Mouse (Mus musculus) cerebellum, postnatal 4 days (tissue): ENCODE data around the gene Pkp2.
"Not testable (repeated sequence)": the region's sequence is repeated elsewhere in the genome, so short reads cannot be mapped to it uniquely, and the experiment has no call there.

Source experiments
- DNase-seq, 2 experiments: peaks; one replicate each; pipeline ENCODE4 v3.0.0; 2022; ENCODE audit warnings: low spot score in 2 of 2, mixed read lengths in 1 of 2

Pkp2 gene

DNA sequence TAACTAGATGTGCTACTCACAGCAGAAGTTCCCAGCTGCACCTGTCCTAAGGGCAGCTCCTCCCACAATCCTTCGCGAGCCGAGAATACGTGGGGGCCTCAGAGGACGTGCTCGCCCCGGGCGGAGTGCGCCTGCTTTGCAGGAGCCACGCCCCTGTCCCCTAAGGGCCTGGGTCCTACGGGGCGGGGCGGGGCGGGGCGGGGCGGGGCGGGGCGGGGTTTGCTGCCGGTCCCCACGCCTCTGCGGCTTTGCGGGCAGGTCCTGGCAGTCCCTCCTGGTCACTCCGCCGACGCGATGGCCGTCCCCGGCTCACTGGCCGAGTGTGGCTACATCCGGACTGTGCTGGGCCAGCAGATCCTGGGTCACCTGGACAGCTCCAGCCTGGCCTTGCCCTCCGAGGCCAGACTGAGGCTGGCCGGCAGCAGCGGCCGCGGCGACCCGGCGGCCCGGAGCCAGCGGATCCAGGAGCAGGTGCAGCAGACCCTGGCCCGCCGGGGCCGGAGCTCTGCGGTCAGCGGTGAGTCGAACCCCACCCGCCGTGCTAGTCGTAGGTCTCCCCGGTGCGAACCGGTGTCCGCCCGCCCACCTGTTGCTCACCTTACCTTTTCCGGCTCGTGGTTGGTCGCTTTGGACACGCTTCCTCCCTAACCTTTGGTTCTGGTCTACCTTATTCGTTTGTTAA, at the start of gene Pkp2:
Gene Pkp2, plus strand, starts transcription at position 240 of the 682 bp plus-strand sequence.
- DNase-seq: peak in 1 of 2 experiments; percentile 19

DNA sequence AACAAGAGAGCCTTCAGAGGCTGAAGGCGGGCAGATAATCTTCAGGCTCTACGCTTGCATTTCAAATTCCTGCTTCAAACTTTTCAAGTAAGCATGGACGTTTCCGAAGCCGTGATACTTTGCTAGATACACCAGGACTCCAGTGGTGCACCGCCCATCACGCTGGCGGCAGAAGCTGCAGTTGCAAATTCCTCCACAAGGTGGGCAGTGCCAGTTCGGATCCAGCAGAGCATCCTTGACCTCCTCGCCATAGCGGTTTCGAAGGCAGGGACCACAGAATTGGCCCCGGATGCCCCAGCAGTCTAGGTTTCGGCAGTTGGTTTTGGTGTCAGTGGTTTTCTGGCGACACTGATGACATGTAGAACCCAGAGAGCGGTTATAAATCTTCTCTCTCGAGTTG, 15.7 kb upstream of the Pkp2 start:
- no peak for DNase-seq

DNA sequence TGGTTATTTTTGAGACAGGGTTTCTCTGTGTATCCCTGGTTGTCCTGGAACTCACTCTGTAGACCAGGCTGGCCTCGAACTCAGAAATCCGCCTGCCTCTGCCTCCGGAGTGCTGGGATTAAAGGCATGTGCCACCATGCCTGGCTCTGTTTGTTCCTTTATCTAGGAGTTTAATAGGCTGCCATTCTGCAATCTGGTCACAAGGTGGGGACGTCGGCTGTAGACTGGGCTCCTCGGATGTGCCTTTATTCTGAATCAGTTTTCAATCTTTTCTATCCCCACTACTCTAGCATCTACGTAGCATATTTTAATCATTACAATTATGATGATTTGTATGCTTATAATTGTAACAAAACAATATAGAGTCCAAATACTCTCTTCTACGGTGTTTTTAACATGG, 11.1 kb upstream of the Pkp2 start:
- not testable (repeated sequence) for DNase-seq

DNA sequence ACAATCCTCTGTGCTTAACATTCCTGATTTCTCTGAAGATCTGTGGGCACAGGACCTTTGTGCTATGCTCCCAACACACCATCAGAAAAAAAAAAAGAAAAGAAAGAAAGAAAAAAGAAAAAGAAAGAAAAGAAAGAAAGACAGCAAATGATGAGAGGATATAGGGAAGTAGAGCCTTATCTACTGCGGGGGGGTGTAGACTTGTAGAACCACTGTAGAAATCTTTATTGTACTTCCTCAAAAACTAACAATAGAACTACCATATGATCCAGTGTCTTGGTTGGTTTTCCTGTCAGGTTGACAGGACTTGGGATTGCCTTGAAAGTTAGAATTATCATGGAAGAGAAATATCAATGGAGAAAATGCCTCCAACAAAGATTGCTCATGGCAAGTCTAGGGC, 8.5 kb upstream of the Pkp2 start:
- DNase-seq: no peak

DNA sequence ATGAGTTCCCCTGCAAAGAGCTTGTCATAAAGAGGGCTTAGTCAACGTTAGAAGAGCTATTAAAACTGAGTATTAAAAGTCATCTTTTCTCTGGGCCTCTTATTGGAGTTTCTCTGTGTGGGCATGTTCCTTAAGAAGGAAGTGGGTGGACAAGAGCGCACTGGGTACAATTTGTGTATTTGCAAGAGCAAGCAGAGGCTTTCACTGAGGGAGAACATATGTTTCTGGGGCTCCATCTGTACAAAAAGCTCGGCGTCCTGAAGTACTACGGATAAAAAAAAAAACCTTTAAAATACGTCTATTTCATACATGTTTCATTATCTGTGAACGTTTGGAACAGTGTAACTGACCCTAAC, 417 bp upstream of the Pkp2 start:
- no peak for DNase-seq

DNA sequence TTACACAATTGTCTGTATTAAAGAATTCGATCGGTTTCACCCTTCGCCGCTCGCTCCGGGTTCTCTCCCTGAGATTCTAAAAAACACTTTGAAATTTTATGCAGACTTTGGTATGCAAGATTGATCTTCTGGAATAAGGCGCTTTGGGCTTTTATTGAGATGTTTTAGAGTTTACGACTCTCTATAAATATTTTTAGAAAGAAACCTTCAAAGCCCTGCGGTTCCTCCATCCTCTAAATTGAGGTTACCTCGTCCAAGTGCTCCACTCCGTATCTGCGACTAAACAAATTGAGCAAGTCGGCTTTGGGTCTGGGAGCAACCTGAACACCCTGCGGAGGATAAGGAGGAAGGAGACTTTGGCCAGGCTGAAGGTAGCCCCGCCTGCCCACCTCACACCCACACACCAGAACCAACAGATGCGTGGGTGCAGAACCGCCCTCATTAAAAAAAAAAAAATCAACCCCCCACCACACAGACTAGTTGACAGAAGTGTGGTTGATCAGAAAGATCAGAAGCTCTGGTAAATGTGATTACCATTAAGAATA, 715 bp downstream of the Pkp2 start:
- no peak for DNase-seq

DNA sequence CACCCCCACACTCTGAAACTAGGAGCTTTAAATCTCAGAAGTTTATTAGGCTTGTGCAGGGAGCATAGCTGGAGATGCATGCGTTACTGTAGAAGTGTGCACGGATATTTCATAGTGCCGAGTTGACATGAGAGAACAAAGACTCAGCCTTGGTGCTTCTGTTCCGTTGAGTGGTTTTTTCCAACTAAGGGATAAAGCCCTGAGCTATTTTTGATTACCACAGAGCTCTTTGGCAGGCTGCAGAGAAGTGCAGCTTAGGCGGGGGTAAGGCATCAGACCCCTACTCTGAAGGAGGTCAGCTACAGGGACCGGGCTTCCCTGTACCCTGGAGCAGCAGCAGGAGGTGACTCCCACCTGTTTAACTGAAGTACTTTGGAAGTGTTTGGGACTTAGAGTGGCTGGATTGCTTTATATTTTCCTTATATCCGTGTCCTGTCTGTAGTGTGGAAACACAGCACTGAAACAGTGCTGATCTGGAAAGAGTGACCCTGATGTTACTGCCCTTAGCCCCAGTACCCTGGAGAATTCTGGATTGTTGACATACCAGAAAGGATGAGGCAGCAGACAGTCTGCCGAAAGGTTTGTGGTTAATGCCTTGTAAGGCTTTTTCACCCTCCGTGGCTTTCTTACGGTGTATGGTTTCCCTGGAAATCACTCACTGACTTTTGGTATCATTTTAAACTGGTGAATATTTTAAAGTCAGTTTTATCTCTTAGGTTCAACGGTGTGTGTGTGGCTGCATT, 2.7 kb downstream of the Pkp2 start:
- no peak for DNase-seq

DNA sequence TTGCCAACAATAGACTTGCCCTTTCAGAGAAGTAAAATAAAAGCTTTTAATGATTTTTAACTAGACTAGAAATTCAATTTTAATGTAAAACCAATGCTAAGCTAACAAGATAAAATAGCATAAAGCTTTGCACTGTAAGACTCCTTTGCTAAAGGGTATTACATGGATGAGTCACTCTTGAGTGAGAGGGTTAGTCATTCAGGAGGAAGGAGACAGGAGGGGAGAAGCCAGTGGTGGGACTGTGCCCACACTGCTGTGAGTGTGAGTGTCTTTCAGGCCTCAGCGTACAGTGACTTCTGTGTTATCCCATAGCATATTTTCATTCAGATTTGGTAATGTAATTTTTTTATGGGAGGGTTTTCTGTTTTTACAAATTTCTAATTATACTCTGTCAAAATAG, 3.8 kb downstream of the Pkp2 start:
- no peak for DNase-seq

DNA sequence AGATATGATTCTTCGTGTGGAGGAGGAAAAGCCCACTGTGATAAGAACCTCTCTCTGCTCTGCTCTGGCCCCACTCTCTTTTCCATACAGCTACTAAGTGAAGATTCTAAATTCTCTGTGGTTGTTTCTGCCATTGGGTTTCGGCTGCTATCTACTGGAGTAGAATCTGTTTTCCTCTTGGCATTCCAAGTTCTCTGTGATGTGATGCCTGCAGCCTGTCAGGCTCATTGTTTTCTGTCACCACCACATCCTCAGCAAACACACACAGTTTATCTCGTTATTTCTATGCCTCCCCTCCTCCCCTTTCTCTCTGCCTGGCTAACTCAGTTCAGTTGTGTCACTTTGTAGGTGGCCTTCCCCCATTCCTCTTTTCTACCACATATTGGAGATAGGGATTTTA, 6.7 kb downstream of the Pkp2 start:
- no peak for DNase-seq

DNA sequence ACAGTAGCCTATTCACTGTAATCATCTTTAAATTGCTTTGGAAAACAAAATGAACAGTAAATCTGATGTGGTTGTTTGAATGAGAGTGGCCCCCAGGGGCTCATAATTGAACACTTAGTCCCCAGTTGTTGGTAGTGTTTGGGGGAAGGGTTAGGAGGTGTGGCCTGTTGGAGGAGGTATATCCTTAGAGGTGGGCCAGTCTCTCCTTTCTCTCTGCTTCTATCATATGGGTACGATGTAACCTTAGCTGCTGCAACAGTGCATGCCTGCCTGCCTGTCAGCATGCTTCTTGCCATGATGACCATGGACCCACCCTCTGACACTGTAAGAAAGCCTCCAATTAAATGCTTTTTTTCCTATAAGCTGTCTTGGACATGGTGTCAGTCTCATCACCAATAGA, 9.5 kb downstream of the Pkp2 start:
- DNase-seq: no peak

DNA sequence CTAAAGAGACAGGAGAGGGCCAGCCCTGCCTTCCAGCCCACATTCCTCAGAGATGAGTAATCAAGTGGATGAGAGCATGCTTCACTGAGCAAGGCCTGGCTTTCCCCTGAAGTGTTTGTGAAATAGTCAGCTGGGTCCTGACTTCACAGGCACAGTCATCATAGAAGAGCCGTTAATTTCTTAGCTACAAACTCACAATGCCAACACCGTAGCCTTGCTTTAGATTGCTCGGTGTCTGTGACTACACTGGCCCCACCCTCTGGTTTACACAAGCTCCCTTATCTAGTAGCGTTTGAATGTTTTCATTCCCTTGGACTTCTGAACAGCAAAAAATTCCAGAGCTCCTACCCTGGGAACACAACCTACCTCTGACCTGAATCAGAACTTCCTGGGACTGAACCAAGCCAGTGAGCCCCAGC, 11.4 kb downstream of the Pkp2 start:
- no peak for DNase-seq

DNA sequence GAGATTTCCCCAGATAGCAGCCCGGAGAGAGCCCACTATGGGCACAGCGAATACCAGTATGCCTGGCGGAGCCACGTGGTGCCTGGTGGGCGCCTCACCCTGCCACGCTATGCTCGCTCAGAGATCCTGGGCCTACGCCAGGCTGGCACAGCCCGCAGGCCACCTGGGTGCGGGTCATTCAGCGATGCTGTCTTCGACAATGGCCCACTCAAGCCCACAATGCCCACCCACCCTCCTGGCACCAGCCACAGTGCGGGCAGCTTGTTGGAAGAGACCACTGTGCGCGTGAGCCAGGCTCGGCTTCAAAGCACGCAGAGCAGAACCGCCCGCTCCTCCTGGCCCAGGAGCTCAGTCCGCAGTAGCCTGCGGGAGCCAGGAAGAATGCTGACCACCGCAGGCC, 12.7 kb downstream of the Pkp2 start:
- DNase-seq: peak in 1 of 2 experiments; percentile 26

DNA sequence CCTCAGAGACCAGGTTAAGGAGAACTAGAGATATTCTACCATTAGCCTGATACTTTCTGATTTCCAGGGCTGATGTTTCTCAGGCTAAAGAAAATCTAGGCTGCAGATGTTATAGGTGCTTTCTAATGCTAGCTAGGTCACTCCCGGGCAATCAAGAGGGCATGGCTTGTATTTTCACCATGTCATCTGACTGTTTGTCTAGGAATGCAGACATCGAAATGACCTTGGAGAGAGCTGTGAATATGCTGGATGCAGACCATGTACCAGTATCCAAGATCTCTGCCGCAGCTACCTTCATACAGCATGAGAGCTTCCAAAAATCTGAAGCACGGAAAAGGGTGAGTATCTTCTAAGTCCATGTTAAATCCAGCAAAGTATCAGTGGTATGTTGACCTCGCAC, 17.3 kb downstream of the Pkp2 start:
- no peak for DNase-seq

DNA sequence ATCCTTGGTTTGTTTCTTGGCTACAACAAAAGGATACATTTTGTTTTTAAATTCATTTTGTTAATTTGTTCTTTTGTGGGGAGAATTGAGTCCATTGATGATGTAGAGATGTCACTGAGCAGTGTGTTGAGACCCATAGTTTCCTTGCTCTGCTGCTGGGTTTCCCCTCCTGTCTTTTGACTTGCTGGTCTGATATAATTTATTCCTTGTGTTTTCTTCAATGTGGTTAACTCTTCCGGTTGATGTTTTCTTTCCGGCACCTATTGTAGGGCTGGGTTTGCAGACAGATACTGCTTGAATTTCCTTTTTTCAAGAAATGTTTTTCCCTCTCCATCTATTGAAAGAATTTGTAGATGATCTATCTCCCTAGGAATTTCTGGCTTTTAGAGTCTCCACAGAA, 20.8 kb downstream of the Pkp2 start:
- no peak for DNase-seq

DNA sequence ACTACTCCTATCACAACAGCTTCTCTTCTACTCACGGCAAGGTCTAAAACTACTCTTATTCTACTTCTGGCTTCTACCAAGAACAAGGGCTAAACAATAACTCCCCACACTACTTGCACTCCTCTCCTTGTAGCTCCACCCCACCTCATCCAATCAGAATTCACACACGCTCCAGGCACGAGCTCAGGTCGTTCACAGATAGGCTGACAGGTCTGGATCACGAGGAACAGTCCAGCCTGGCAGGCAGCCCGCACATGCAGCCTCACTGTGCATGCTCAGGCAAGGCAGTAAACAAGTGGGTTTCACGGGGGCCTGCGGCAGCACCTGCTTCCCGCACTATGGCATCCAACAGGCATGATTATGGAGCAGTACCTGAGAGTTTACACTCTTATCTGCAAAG, 23.6 kb downstream of the Pkp2 start:
- DNase-seq: not testable (repeated sequence)

DNA sequence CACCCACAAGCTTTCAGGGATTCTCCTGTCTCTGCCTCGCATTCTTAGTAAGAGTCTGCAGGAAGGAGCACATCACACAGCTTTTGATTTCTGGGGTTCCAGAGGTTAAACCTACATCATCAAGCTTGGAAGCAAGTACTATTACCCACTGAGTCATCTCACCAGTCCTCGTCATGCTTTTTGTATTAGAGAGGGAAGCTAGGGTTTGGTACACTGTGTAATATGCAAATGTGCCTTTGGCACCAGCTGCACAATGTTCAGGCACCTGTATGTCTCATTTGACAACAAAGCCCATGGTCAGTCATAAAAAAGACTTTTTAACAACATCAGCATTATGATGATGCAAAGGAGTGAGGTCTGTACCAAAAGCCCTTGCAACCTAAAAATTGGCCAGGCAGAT, 25.2 kb downstream of the Pkp2 start:
- no peak for DNase-seq

DNA sequence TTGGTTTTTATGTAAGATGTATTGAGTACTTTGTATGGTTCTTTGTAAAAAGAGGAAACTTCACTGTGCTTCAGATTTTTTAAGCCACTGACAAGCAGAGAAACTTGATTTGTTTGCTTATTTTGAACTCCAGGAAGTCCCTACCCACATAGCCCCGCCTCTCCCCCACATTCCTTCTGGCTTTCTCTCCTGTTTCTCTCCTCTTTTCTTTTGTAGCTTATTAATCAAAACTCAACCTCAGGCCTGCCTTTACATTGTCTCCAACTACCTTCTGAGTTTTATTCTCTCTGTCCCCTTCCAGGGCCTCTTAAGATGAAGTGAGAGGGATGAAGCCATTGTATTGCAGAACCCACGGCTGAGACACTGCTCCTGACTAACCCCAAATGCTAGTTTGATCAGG, 31.6 kb downstream of the Pkp2 start:
- no peak for DNase-seq

DNA sequence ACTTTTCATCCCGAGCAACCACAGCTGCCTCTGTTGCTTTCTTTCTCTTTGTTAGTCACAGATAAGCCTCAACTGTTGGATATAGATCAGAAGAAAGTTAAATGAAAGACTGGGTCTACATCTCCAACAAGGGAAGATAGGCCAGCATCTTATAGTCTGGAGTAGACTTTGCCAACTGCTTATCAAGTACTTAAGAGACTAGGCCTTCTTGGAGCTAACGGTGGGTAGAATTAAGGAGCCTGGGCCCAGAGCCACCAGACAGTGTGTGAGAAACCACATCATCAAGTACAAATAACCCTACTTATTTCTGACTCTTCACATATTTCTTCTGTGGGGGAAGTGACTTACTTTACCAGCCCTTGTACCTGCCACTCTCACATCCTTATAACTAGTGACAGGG, 37.4 kb downstream of the Pkp2 start:
- no peak for DNase-seq

DNA sequence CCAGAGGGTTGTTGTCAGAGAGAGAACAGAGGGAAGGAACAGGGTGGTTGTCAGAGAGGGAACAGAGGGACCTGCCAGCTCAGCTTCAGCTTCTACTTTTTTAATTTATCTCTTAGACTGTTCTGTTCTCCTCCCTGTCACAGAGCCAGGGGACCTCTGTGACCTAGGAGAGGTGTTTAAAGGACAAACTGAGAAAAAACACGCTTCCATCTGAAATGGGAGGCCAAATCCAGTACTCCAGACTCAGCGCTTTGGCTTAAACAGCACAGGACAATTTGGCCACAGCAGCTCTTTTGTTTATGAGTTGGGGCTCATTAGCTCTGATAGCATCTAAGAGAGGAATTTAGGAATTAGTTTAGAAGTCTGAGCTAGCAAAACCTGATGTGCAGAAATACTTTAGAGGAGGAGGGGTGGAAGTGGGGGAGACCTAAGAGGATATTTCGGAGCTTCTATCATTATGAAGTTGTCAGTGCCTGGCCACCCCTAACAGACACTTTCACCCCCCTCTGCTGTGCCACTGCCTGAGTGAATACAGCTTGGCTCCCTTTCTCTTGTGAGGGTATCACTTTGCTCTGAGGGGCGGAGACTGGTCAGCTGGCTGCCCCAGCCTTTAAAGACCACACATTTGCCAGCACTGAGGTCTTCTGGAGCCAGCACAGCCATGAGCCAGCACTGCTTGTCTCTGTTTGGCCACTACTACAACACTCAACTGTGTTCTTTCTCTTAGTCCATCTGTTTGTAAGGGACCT, 40.4 kb downstream of the Pkp2 start:
- no peak for DNase-seq

DNA sequence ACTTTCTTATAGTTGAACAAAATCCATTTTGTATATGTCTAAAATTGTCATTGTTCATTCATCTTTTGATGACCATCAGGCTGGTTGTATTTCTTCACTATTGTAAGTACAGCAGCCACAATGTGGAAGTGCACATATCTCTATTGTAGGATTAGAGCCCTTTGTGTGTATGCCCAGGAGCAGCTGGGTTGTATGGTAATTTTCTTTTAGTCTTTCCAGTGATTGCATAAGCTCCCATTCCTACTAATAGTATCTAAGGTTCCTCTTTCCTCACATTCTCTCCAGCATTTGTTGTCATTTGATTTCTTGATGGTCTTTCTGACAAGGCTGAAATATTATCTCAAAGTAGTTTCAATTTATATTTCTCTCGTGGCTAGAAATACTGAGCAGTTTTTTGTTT, 42.1 kb downstream of the Pkp2 start:
- no peak for DNase-seq

DNA sequence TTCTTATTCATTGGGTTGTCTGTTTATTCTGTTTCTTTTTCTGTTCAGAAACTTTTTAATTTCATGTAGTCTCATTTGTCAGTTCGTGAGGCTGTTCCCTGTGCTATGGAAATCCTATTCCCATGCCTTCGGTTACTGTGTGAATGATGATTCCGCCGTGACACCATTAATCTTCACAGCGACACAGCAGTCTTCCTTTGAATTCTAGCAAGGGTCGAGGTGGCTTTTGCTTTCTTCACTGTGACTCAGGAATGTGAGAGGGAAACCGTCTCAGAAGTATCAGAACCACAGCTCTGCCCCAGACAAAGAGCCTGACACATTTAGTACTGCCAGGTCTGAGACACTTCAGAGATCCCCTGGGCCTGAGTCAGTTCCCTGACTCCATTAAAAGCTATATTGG, 42.8 kb downstream of the Pkp2 start:
- DNase-seq: no peak

DNA sequence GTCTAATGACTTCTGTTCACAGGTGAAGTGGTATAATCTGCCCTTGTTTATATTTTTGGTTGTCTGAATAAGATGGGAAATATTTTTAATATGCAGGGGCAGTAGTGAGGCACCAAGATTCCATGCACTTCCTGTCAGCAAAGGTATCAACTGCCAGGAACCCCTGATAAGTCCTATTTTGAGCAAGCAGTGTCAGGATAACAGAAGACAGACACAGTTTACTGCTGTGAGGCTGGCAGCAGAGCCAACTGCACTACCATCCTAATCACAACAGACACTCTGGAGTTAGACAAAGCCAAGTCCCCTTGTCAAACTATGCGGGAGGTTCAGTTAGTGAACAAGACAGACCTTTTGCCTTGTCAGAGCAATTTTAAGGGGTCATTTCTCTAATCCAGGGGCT, 43.6 kb downstream of the Pkp2 start:
- DNase-seq: no peak

DNA sequence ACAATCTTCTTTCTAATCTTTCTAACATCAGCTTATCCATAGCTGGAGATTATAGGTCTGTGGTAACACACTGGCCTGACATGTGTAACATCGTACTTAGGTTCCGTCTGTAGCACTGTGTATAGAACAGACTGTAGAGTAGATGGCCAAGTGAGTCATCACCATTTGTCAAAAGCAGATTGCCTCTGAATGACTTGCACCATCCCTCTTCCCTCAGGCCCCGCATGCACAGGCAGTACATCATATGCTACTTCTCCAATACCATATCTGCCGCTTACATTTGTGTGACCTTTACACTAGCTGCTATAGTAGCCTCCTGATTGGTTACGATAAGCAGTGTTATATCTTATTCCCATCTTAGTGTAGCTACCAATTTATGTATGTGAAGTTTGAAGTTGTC, 47.8 kb downstream of the Pkp2 start:
- no peak for DNase-seq
